Mouse (Mus musculus) liver, embryonic 12.5 days (tissue): ENCODE measurements around the gene Tmem220. TPM values are rescaled to one million over a fixed set of nuclear protein-coding genes. Genes with fewer than 3 reads are reported as not detected.
"Not testable (repeated sequence)": the region's sequence is repeated elsewhere in the genome, so short reads cannot be mapped to it uniquely, and the experiment has no call there.

Experiments used
- ATAC-seq: fragments of 200-750 bp; cut with Nextera tagmentation; 2 replicates; pipeline ENCODE4 v1.8.0; 2017; ENCODE audit warnings: moderate number of reproducible peaks, mild to moderate bottlenecking, moderate library complexity
- H3K27ac ChIP-seq: fragments of 300-500 bp; sonication (generic); 2 replicates; pipeline ENCODE4 v1.5.1; 2016; ENCODE audit warnings: mild to moderate bottlenecking
- H3K27me3 ChIP-seq: fragments of 300-500 bp; sonication (generic); replicated peaks from 2 replicates; pipeline ENCODE4 v1.6.1; 2016; ENCODE audit warnings: mild to moderate bottlenecking, moderate library complexity
- H3K36me3 ChIP-seq: fragments of 300-500 bp; sonication (generic); 2 replicates; pipeline ENCODE4 v1.6.1; 2016; ENCODE audit warnings: mild to moderate bottlenecking, moderate library complexity
- H3K4me1 ChIP-seq: fragments of 300-500 bp; sonication (generic); 2 replicates; pipeline ENCODE4 v1.6.1; 2016
- H3K4me2 ChIP-seq: fragments of 300-500 bp; sonication (generic); 2 replicates; pipeline ENCODE4 v1.6.1; 2016; ENCODE audit warnings: mild to moderate bottlenecking, moderate library complexity
- H3K4me3 ChIP-seq: fragments of 300-500 bp; sonication (generic); 2 replicates; pipeline ENCODE4 v1.5.1; 2016; ENCODE audit warnings: mild to moderate bottlenecking, moderate library complexity
- H3K9ac ChIP-seq: fragments of 300-500 bp; sonication (generic); 2 replicates; pipeline ENCODE4 v1.6.1; 2016; ENCODE audit warnings: mild to moderate bottlenecking, moderate library complexity
- H3K9me3 ChIP-seq: fragments of 300-500 bp; sonication (generic); replicated peaks from 2 replicates; pipeline ENCODE4 v1.6.1; 2016; ENCODE audit warnings: mild to moderate bottlenecking, moderate library complexity
- WGBS: fragments of 180-500 bp; shearing (Covaris S2); methylation state at CpG from one replicate; pipeline ENCODE4 v1.1.7; 2016; ENCODE audit not compliant: insufficient replicate concordance; 5-methylcytosine and 5-hydroxymethylcytosine counted together
- polyA plus RNA-seq: library from polyadenylated mRNA; unstranded; fragments of >200 nt; fragmentation: Nextera tagmentation; extraction: Ambion mirVana; gene quantifications from 2 replicates; pipeline ENCODE4 v1.2.1, GENCODE M21; 2016

Tmem220 gene
- polyA plus RNA-seq, 1 experiment from 2014 or later: 0.93 TPM

GRCm38 (mm10) chr11:67022354-67023115 is 2.4 kb upstream of the Tmem220 start:
- WGBS: 72% methylated on average over 13 of the region's 13 CpGs
- no peaks in the 10 kb centered on the region for H3K9me3 ChIP-seq
- no peak overlapping the region for H3K9ac ChIP-seq
- H3K36me3 ChIP-seq: no peaks in the 10 kb centered on the region
- ATAC-seq: no peak
- H3K4me2 ChIP-seq: no peak overlapping the region
- peaks cover 19% of the 10 kb centered on the region for H3K4me1 ChIP-seq
- H3K4me3 ChIP-seq: no peak overlapping the region
- H3K27me3 ChIP-seq: peaks cover 28% of the 10 kb centered on the region
- H3K27ac ChIP-seq: no peak overlapping the region

GRCm38 (mm10) chr11:67023191-67023590 is 1.8 kb upstream of the Tmem220 start:
- H3K9ac ChIP-seq, H3K4me3 ChIP-seq, ATAC-seq, H3K27ac ChIP-seq, H3K36me3 ChIP-seq, H3K4me2 ChIP-seq, H3K9me3 ChIP-seq: not testable (repeated sequence)
- H3K4me1 ChIP-seq: peaks cover 19% of the 10 kb centered on the region
- WGBS: 45% methylated on average over 1 of the region's 1 CpGs
- peaks cover 23% of the 10 kb centered on the region for H3K27me3 ChIP-seq

GRCm38 (mm10) chr11:67023802-67024340 is 1.1 kb upstream of the Tmem220 start:
- WGBS: 44% methylated on average over 6 of the region's 6 CpGs
- Histone ChIP-seq H3K4me1 (peaks cover 19% of the 10 kb centered on the region), H3K27ac (no peak overlapping the region), H3K27me3 (peaks cover 16% of the 10 kb centered on the region), H3K4me2 (peak overlapping the region; percentile 86), H3K4me3 (peak overlapping the region; percentile 41; the same call in 1 of the 2 replicates), H3K9me3 (no peaks in the 10 kb centered on the region), H3K9ac (0 out of 2 replicates have a peak overlapping the region, but pooled peaks have one; percentile 50), H3K36me3 (no peaks in the 10 kb centered on the region)
- no peak for ATAC-seq

GRCm38 (mm10) chr11:67030904-67031602 is 6.1 kb downstream of the Tmem220 start:
- H3K4me3 ChIP-seq: no peak overlapping the region
- no peak overlapping the region for H3K9ac ChIP-seq
- H3K27ac ChIP-seq: no peak overlapping the region
- H3K4me1 ChIP-seq: peaks cover 7% of the 10 kb centered on the region; the same call in 1 of the 2 replicates
- peaks cover 9% of the 10 kb centered on the region for H3K27me3 ChIP-seq
- H3K36me3 ChIP-seq: no peaks in the 10 kb centered on the region
- ATAC-seq: no peak
- no peak overlapping the region for H3K4me2 ChIP-seq
- H3K9me3 ChIP-seq: no peaks in the 10 kb centered on the region
- whole genome bisulfite sequencing: 42% methylated on average over 16 of the region's 16 CpGs

- Histone ChIP-seq H3K27me3 (peaks cover 9% of the 10 kb centered on the region), H3K9ac (no peak overlapping the region), H3K36me3 (no peaks in the 10 kb centered on the region), H3K4me2 (no peak overlapping the region), H3K27ac (no peak overlapping the region), H3K9me3 (no peaks in the 10 kb centered on the region), H3K4me3 (no peak overlapping the region), H3K4me1 (peaks cover 7% of the 10 kb centered on the region; the same call in 1 of the 2 replicates)
- ATAC-seq: no peak
- 70% methylated on average over 2 of the region's 2 CpGs for WGBS
Observed at GRCm38 (mm10) chr11:67031603-67031915, 6.6 kb downstream of the Tmem220 start.

- no peaks in the 10 kb centered on the region for H3K9me3 ChIP-seq
- H3K4me1 ChIP-seq: peaks cover 7% of the 10 kb centered on the region; the same call in 1 of the 2 replicates
- H3K27me3 ChIP-seq: peaks cover 3% of the 10 kb centered on the region; the same call in 1 of the 2 replicates
- WGBS: 50% methylated on average over 4 of the region's 4 CpGs
- peaks cover 23% of the 10 kb centered on the region for H3K36me3 ChIP-seq
- H3K9ac ChIP-seq: no peak overlapping the region
- no peak overlapping the region for H3K4me2 ChIP-seq
- no peak overlapping the region for H3K4me3 ChIP-seq
- ATAC-seq: peak; percentile 76; the same call in 1 of the 2 replicates
- H3K27ac ChIP-seq: no peak overlapping the region
Observed at GRCm38 (mm10) chr11:67034775-67035485, 10.0 kb downstream of the Tmem220 start.

- no peaks in the 10 kb centered on the region for H3K9me3 ChIP-seq
- no peak overlapping the region for H3K4me2 ChIP-seq
- 79% methylated on average over 6 of the region's 6 CpGs for WGBS
- peaks cover 36% of the 10 kb centered on the region for H3K36me3 ChIP-seq
- no peak overlapping the region for H3K27ac ChIP-seq
- no peak overlapping the region for H3K4me3 ChIP-seq
- peaks cover 5% of the 10 kb centered on the region; the same call in 1 of the 2 replicates for H3K4me1 ChIP-seq
- H3K9ac ChIP-seq: no peak overlapping the region
- no peaks in the 10 kb centered on the region for H3K27me3 ChIP-seq
- ATAC-seq: no peak
Observed at GRCm38 (mm10) chr11:67036229-67036628, 11.3 kb downstream of the Tmem220 start.

GRCm38 (mm10) chr11:67036892-67037291 is 11.9 kb downstream of the Tmem220 start:
- no peak for ATAC-seq
- Histone ChIP-seq H3K27ac (no peak overlapping the region), H3K9ac (no peak overlapping the region), H3K4me3 (no peak overlapping the region), H3K36me3 (peaks cover 42% of the 10 kb centered on the region), H3K9me3 (no peaks in the 10 kb centered on the region), H3K27me3 (no peaks in the 10 kb centered on the region), H3K4me1 (no peaks in the 10 kb centered on the region), H3K4me2 (no peak overlapping the region)
- WGBS: 86% methylated on average over 9 of the region's 9 CpGs

GRCm38 (mm10) chr11:67039799-67040198 is 14.8 kb downstream of the Tmem220 start:
- no peaks in the 10 kb centered on the region for H3K9me3 ChIP-seq
- H3K27me3 ChIP-seq: no peaks in the 10 kb centered on the region
- H3K36me3 ChIP-seq: peaks cover 49% of the 10 kb centered on the region
- no peak overlapping the region for H3K4me3 ChIP-seq
- H3K9ac ChIP-seq: no peak overlapping the region
- no peak for ATAC-seq
- no peak overlapping the region for H3K27ac ChIP-seq
- peaks cover 9% of the 10 kb centered on the region; the same call in 1 of the 2 replicates for H3K4me1 ChIP-seq
- H3K4me2 ChIP-seq: no peak overlapping the region
- WGBS: 64% methylated on average over 3 of the region's 3 CpGs

- no peak overlapping the region for H3K9ac ChIP-seq
- no peaks in the 10 kb centered on the region for H3K27me3 ChIP-seq
- H3K27ac ChIP-seq: no peak overlapping the region
- H3K4me3 ChIP-seq: no peak overlapping the region
- WGBS: 84% methylated on average over 6 of the region's 6 CpGs
- no peak overlapping the region for H3K4me2 ChIP-seq
- H3K4me1 ChIP-seq: peaks cover 13% of the 10 kb centered on the region; the same call in 1 of the 2 replicates
- no peaks in the 10 kb centered on the region for H3K9me3 ChIP-seq
- peaks cover 49% of the 10 kb centered on the region for H3K36me3 ChIP-seq
- ATAC-seq: no peak
Observed at GRCm38 (mm10) chr11:67040483-67040882, 15.5 kb downstream of the Tmem220 start.

- ATAC-seq: peak; percentile 61
- Histone ChIP-seq H3K27me3 (no peaks in the 10 kb centered on the region), H3K36me3 (peaks cover 40% of the 10 kb centered on the region), H3K4me1 (peaks cover 13% of the 10 kb centered on the region; the same call in 1 of the 2 replicates), H3K9me3 (no peaks in the 10 kb centered on the region), H3K27ac (no peak overlapping the region), H3K4me2 (no peak overlapping the region), H3K9ac (no peak overlapping the region), H3K4me3 (no peak overlapping the region)
- 44% methylated on average over 8 of the region's 8 CpGs for WGBS
Observed at GRCm38 (mm10) chr11:67043007-67043406, 18.1 kb downstream of the Tmem220 start.
